Mouse (Mus musculus) ES-Bruce4 (cell line): ENCODE data around the gene Fzd10.

ENCODE experiments used
- CTCF ChIP-seq: IDR thresholded peaks from one replicate; pipeline ENCODE4 v1.8.1; 2011; ENCODE audit warnings: low read depth, low read length
- POLR2A ChIP-seq: IDR thresholded peaks from one replicate; pipeline ENCODE4 v1.8.1; 2011; ENCODE audit warnings: low read length; ENCODE audit not compliant: insufficient read depth

- TF ChIP-seq CTCF (no peak), POLR2A (no peak)
These were observed 24.6 kb upstream of the Fzd10 start for GRCm38 (mm10) chr5:128575997-128576579.
